Mouse (Mus musculus) stomach, postnatal 0 days (tissue): ENCODE results near the gene Acsl3.

Experiments used
- CTCF ChIP-seq: IDR thresholded peaks from 2 replicates; pipeline ENCODE4 v1.5.1; 2016; ENCODE audit warnings: antibody characterized with exemption, low read depth, mild to moderate bottlenecking, moderate library complexity
- EP300 ChIP-seq: optimal IDR thresholded peaks from 2 replicates; pipeline ENCODE3; 2016; ENCODE audit warnings: antibody characterized with exemption

- TF ChIP-seq CTCF = no peak
- TF ChIP-seq EP300 = no peak
Observed at GRCm38 (mm10) chr1:78702282-78702963, 44.8 kb downstream of the Acsl3 start.
